Mouse (Mus musculus): ENCODE results near the gene Gm21887.
"Not testable (repeated sequence)": the region's sequence is repeated elsewhere in the genome, so short reads cannot be mapped to it uniquely, and the experiment has no call there.

The Gm21887 gene

GRCm38 (mm10) chrX:170009016-170009750, at the start of gene Gm21887:
Gene Gm21887 (plus strand): TSS chrX:170009659.
- DNase-seq (ENCODE audit: low spot score in 2 of 2) = peak; percentile 94 to 99

GRCm38 (mm10) chrX:169969337-169969736, 40.1 kb upstream of the Gm21887 start:
- no peak for DNase-seq (ENCODE audit: low spot score in 2 of 2)

GRCm38 (mm10) chrX:169969765-169970164, 39.7 kb upstream of the Gm21887 start:
- peak in 1 of 2 experiments; percentile 5 for DNase-seq (ENCODE audit: low spot score in 2 of 2)

GRCm38 (mm10) chrX:169970546-169970945, 38.9 kb upstream of the Gm21887 start:
- DNase-seq (ENCODE audit: low spot score in 2 of 2) = not testable (repeated sequence)

- peak in 1 of 2 experiments; percentile 6 for DNase-seq (ENCODE audit: low spot score in 2 of 2)
Observed at GRCm38 (mm10) chrX:169971562-169971961, 37.9 kb upstream of the Gm21887 start.

- DNase-seq (ENCODE audit: low spot score in 2 of 2) = peak in 1 of 2 experiments; percentile 7
Observed at GRCm38 (mm10) chrX:169972131-169972530, 37.3 kb upstream of the Gm21887 start.

GRCm38 (mm10) chrX:169972791-169973494, 36.5 kb upstream of the Gm21887 start:
- DNase-seq (ENCODE audit: low spot score in 2 of 2) = peak in 1 of 2 experiments; percentile 8

- DNase-seq (ENCODE audit: low spot score in 2 of 2) = peak in 1 of 2 experiments; percentile 8
Observed at GRCm38 (mm10) chrX:169973806-169974205, 35.7 kb upstream of the Gm21887 start.

- peak; percentile 11 to 12 for DNase-seq (ENCODE audit: low spot score in 2 of 2)
Observed at GRCm38 (mm10) chrX:169974456-169974855, 35.0 kb upstream of the Gm21887 start.

GRCm38 (mm10) chrX:169974974-169975373, 34.5 kb upstream of the Gm21887 start:
- peak; percentile 6 to 12 for DNase-seq (ENCODE audit: low spot score in 2 of 2)

GRCm38 (mm10) chrX:169975681-169976131, 33.8 kb upstream of the Gm21887 start:
- DNase-seq (ENCODE audit: low spot score in 2 of 2) = peak; percentile 8 to 11

GRCm38 (mm10) chrX:169976340-169976739, 33.1 kb upstream of the Gm21887 start:
- peak in 1 of 2 experiments; percentile 4 for DNase-seq (ENCODE audit: low spot score in 2 of 2)

GRCm38 (mm10) chrX:169977856-169978435, 31.5 kb upstream of the Gm21887 start:
- peak in 1 of 2 experiments; percentile 31 for DNase-seq (ENCODE audit: low spot score in 2 of 2)

- peak; percentile 52 to 74 for DNase-seq (ENCODE audit: low spot score in 2 of 2)
Observed at GRCm38 (mm10) chrX:169978436-169979381, 30.8 kb upstream of the Gm21887 start.

- peak; percentile 33 to 54 for DNase-seq (ENCODE audit: low spot score in 2 of 2)
Observed at GRCm38 (mm10) chrX:169979461-169980202, 29.8 kb upstream of the Gm21887 start.

GRCm38 (mm10) chrX:169980203-169980556, 29.3 kb upstream of the Gm21887 start:
- peak; percentile 6 to 15 for DNase-seq (ENCODE audit: low spot score in 2 of 2)

GRCm38 (mm10) chrX:169980809-169981289, 28.6 kb upstream of the Gm21887 start:
- peak; percentile 9 to 14 for DNase-seq (ENCODE audit: low spot score in 2 of 2)

GRCm38 (mm10) chrX:169981761-169982181, 27.7 kb upstream of the Gm21887 start:
- peak; percentile 52 to 60 for DNase-seq (ENCODE audit: low spot score in 2 of 2)

- peak; percentile 14 to 15 for DNase-seq (ENCODE audit: low spot score in 2 of 2)
Observed at GRCm38 (mm10) chrX:169982606-169983400, 26.7 kb upstream of the Gm21887 start.

Measured in frontal cortex, postnatal 10 days (tissue).